Mouse (Mus musculus): ENCODE measurements around the gene Mup11.
"Not testable (repeated sequence)": the region's sequence is repeated elsewhere in the genome, so short reads cannot be mapped to it uniquely, and the experiment has no call there.

Mup11 gene

DNA sequence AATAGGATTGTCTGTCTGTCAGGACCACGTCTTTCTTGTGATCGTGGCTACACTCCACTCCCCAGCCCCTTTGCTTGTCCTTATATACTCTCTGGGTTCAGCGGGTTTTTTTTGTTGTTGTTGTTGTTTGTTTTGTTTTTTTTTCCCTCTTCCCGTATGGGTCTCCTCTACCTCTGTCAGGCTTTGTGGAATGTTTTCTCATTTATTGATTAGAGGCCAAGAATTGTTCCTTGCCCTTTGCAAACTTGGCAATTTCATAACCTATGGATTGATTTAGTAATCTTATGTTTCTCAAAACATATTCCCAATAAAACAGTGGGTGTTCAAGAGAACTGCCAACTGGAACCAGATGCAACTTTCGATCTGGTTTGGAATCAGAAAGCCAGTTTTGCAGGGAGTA lies at the start of gene Mup11:
Gene Mup11, minus strand, starts transcription at position 101 of the 400 bp plus-strand sequence.
- not testable (repeated sequence) for DNase-seq

Measured in liver (tissue).